Mouse (Mus musculus) adipose tissue, adult 10 weeks (tissue): ENCODE results near the gene Ferd3l. TPM values are rescaled to one million over a fixed set of nuclear protein-coding genes. Genes with fewer than 3 reads are reported as not detected.

Source experiments
- polyA plus RNA-seq: library from polyadenylated mRNA; stranded (reverse); fragments of 350-450 nt; fragmentation: Illumina TruSeq; extraction: RNeasy Lipid Tissue Mini Kit (QIAGEN cat#74804); gene quantifications from one replicate; pipeline ENCODE4 v1.2.3, GENCODE M21; 2014; ENCODE audit warnings: low read depth, low replicate concordance

Ferd3l gene
- not detected for polyA plus RNA-seq

GRCm38 (mm10) chr12:33928331-33929192, at the start of gene Ferd3l:
Gene Ferd3l (plus strand): TSS chr12:33928425.

DNA sequence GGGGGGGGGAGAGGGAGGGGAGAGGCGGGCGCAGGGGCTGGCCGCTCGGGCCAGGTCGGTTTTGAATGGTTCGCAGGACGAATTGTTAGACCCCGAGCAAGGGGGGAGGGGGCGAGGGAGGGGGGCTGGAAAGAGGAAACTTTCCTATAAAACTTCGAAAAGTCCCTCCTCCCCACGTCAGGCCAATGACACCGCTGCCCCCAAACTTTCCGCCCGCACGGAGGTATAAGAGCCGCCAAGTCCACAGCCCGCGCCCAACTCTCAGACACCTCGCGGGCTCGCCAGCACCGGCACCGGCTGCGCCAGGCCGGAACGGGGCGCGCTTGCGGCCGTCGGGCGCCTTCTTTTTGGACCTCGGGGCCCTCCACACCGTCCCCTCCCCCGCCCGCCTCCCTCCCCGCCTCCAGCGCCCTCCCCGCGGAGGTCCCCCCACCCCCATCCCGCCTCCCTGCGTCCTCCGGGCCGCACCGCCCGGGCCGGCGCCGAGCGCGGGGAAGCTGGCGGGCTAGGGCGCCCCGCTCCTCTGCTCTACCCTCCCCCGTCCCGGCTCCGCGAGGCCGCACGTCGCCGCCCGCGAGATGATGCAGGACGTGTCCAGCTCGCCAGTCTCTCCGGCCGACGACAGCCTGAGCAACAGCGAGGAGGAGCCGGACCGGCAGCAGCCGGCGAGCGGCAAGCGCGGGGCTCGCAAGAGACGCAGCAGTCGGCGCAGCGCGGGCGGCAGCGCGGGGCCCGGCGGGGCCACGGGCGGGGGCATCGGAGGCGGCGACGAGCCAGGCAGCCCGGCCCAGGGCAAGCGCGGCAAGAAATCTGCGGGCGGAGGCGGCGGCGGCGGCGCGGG, 29.4 kb downstream of the Ferd3l start, which contains the start of gene Twist1:
Gene Twist1, plus strand, starts transcription at position 272 of the 841 bp plus-strand sequence.

Other genes with a start within 250 kb of the Ferd3l start
- 8.0 TPM for gene Twist1, start 29.2 kb downstream of the Ferd3l start, polyA plus RNA-seq